Mouse (Mus musculus) gastrocnemius, adult 8-10 months (tissue): Measurements from ENCODE around the gene Slc25a13. TPM values are rescaled to one million over a fixed set of nuclear protein-coding genes. Genes with fewer than 3 reads are reported as not detected.
"Not testable (repeated sequence)": the region's sequence is repeated elsewhere in the genome, so short reads cannot be mapped to it uniquely, and the experiment has no call there.

ENCODE experiments used
- DNase-seq, 2 experiments: peaks; one replicate each; pipeline ENCODE4 v3.0.0; 2022; ENCODE audit warnings: low spot score in 2 of 2
- total RNA-seq, 4 experiments: library from RNA; stranded (reverse); gene quantifications; 2 replicates each; pipeline ENCODE4 v1.2.4; 2022

Slc25a13 gene
- total RNA-seq, 4 experiments from 2014 or later = 0.54 to 1.2 (median 0.79) TPM

DNA sequence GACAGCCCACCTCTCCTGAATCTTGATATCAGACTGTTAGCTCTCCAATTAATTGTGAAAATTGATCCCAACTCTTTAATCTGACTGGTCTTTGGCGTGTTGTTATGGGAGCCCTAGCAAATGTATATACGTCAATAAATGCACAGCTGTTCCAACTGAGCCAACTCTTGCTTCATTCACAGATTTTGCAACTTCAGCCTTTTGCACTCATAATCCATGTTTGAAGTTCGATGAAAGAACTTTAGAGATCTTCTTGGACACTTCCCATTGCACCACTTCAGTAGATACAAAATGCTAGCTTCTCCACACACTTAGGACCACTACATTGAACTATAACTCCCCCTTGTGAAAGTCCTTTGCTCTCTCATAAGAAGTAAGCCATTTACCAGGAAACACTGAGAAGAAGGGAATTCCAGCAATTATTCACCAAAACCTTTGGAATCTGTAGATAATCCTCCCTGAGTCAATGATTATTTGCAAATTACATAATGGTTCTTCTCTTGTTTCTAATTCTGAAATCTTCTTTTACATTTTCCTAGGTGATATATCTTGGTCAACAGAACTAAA lies 11.3 kb downstream of the Slc25a13 start:
- DNase-seq = no peak

DNA sequence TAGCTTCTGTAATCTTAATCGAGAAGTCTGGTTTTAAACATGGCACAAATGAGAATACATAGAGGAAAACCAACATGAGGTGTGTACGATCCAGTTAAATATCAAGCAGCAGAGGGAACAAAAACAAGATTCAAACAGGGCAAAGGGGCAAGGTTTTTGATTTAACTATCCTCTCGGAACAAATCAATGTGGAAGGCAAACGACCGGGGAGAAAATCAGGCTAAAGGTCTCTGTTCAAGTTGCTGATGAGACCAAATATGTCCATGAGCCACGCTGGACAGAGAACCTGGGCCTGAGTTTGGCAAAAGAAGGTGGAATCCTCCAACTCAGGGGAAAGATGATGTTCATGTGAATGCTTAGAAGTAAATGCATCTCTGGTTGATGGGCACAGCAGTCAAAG lies 14.5 kb downstream of the Slc25a13 start:
- no peak for DNase-seq

DNA sequence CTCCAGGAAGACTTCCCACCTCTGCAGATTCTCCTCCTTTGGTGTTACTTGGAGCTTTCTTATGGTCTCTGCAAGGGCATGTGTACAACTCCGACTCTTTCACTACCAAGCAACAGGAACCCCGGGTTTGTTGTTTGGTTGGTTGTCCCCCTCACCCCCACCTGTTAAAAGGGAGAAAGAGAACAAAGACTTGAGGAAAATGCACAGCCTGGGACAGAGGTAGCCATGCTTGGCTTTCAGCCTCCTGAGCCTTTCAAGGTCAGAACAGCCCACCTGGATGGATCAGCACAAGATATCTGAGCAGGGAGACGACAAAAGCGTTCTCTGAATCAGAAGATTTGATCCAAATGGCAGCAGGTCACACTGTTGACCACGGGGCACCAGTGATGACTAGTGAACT lies 15.0 kb downstream of the Slc25a13 start:
- DNase-seq = no peak

DNA sequence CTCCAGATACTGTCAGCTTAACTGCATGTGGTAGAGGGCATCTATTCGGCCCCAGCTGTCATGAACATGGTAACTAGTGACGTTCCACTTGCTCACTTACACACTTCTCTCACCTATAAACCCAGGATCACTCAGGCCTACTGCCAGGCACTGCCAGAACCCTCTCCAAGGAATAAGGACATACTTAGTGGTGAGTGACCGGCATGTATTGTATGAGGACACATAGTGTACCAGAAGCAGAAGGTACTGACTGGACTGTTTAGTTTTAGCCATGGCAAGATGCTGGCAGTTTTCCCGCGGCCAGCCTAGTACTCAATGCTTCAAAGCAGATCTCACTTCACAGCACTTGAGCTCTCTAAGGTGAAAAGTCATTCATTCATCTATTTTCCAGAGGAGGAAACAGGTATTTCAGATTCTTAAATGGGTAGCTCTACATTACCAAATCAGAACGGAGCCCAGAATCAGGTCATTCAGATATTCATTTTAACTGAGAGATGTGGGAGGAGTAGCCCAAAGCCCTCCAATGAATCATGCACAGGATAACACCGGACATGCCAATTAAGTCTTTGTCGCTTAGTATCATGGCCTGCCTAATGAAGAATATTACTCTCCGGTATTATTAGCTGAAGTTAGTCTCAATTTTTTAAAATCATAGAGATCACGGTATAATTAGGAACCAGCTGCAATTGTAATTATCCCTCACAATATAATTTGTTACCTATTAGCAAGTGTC lies 17.7 kb downstream of the Slc25a13 start:
- DNase-seq = no peak

DNA sequence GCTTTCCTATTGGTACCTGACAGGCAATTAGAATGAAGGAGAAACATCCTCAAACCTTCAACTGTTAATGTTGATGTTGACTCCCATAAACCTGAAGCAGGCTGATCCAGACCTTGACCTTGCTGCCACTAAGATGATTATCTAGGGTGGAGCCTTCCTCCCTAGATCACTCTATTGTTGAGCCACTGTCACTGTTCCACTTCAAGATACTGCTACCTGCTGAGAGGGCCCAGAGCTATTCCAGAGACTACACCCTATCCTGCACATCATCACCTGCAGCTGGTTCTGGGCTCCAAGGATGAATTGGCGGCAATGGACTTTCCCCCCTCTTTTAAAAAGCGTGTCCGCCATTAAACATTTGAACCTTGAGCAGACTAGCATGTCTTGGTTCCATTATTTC lies 18.9 kb downstream of the Slc25a13 start:
- DNase-seq = not testable (repeated sequence)

DNA sequence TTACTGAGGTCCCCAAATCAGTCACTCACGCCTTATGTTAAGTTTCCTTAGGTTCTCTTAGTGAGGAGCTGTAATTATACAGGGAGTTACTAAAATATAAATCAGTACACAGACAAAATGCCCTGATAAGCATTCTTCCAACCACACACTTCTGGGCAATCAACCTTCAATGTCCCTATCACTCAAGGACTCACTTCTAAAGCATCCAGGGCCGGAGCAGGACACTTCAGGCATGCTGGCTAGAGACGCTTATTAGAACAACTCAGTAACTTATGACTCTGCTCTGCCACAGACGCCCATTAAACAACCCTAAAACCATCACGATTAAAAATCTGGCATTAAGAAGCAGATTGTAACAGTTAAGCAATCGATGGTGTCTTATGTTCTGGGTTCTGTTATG lies 19.6 kb downstream of the Slc25a13 start:
- no peak for DNase-seq

DNA sequence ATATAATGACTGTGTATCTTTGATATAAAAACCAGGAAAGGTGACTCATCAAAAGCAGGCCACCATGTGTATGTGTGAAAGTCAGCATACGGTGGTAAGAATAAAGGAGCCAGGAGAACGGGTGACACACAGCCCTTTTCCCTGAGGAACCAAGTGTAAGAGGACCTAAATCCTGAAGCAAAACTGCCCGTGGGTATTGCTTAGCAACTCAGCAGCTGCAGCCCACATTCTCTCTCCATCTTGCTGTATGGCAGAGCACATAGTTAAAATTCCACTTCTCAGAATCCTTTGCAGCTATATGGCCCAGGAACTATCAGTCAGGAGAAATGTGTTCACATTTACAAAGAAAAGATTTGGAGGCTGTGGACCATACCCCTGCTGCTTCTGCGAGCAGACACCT lies 20.4 kb downstream of the Slc25a13 start:
- no peak for DNase-seq

DNA sequence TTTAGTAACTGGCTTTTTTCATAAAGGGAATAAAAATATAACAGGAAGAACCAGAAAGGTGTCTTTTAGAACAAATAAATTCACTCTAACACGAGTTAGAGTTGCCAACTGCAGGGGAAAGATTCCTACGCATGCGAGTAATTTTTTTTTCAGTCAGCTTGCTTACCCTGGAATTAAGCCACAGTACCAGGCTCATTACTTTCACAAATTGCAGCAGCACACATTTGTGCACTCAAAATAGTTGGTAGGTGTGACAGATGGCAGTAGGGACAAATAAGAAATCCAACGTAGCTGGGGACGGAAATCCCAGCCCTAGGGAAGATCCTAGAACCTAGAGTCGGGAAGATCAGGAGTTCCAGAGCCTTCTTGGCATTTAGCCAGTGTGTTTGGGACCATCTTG lies 22.1 kb downstream of the Slc25a13 start:
- DNase-seq = no peak

DNA sequence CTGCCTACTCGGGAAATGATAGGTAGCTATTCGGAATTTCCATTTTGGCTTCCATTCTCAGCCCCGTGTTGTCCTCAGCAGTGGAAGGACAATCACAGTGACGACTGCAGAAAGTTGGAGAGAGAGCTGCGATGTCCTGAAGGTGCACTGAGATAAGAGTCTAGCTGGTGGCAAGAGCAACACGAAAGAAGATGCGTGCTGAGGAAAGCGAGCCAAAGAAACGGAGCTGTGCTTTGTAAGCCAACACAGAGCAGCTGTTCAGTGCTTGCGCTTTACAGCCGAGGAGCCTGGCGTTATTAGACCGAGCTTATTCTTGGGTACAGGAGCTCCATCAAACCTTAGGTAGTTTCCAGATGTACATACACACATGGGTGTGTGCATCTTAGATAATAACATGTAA lies 23.1 kb downstream of the Slc25a13 start:
- no peak for DNase-seq

DNA sequence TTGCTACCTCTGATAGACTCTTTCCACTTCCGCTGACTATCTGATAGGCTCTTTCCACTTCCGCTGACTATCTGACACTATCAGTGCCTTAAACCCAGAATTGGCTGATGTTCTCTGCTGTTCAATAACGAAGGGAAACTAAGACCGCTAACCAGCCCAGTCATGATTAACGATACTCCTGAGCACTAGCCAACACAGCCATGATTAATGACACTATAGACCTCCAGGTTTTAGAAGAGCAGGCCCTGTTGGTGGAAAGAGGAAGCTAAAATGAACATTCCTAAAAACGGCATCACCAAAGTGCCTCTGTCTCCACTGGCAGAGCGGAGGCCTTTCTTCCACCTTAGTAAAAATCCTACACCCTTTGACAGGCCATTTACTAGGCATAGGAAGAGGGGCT lies 24.6 kb downstream of the Slc25a13 start:
- DNase-seq = no peak

DNA sequence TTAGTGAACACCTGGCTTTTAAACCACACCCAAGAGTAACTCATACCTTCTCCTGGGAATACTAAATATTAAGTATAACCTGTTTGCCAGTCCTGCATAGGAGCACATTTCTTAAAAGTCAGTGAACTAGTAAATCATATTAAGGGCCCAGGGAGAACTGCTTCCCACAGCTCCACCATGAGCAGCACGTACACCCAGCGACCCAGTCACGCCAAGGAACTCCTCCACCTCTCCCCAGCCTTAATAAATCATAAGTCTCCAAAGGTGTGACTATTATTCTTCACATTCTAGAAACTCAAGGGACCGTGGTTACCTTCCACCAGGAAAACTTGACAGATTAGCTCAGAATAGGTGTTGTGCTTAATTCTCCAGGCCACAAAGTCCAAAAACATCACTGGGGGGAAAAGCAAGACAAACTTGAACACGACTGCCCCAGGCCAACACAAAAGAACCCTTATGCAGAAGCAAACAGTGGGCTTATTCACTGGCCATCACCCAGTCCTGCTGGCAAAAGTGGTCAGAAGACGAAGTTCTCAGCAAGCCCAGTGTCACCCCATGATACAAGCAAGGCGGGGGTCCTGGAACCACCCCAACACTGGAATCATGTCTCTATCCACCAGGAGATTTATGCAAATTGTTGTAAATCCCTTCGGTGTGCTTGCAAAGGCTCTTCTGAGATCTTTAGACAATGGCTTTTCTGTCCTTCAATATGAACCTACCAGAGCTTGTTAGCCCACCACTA lies 25.2 kb downstream of the Slc25a13 start:
- no peak for DNase-seq

DNA sequence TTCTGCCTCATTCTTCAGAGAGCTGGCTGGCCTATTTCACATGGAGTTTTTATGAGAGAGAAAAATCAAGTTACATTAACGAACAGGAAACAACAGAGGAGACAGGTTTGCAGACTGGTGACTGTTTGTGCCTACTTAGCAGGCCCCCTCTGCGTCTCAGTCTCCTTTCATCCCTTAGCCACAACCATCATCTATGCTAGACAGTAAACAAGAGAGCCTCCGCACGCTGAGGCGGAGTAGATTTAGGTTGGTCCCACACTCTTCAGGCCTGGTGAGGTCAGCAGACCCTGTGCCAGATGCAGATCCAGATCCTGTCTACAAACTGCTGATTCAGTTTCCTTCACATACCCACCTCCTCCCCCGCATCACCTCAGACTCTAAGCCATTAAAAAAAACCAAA lies 28.0 kb downstream of the Slc25a13 start:
- DNase-seq = no peak

DNA sequence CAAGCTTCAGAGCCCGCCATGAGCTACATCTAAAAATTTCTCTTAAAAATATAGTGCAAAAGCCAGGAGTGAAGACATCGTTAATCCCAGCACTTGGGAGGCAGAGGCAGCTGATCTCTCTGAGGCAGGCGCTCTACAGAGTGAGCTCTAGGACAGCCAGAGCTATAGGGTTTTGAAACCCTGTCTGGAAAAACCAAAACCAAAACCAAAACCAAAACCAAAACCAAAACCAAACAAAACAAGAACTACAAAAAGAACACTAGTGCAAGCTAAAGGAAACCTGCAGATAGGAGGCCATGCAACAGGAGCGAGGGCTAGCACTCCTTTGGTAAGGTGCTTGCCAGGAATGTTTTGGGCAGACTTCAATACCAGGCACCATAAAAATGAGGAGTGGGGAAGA lies 30.5 kb downstream of the Slc25a13 start:
- DNase-seq = no peak

DNA sequence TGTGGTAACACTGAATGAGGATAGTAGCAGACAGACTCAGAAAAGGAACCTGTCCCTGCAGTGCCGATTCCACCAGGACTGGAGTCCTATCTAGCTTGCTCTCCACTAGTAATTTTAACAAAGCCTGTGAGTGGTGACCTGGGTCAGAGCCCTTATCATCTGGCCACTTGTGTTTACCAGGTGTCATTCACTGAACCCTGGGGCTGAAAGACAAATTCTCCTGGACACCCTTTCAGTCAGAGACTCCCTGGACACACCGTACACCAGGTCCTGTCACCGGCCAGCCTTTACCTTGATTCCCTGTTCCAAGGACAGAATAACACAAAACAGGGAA lies 31.3 kb downstream of the Slc25a13 start:
- no peak for DNase-seq

DNA sequence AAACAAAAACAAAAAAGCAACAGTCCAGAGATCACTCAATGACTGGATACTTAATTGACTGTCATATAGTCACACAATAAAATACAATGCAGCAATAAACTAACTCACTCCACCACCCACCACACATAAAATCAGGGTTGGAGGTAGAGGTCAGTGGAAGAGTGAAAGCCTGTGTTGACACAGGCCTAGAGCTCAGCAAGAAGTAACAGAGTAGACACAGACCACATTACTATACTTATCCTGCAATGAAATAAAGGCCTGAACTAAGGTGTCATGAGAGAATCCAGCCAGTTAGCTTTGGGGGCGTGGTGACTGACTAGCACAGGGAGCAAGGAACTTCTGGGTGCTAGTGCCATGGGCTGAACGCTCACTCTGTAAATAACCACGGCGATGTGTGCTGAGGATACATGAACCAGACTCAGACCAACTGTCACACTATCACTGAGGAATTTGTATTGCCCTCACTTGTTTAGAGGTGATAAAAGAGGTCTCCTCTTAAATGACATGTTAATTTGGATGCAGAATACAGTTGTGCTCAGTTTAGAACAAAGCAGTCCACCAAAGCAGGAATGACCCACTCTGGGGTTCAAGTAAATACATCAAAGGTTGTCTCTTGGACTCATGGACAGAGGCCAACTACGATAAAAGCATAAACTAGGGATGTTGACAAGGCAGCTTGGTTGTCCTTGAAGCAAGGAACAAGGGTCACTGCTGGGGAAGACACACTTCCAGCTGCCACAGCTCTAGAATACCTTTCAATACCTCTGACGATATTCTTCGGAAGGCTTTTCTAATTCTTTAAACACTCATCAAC lies 31.8 kb downstream of the Slc25a13 start:
- no peak for DNase-seq

DNA sequence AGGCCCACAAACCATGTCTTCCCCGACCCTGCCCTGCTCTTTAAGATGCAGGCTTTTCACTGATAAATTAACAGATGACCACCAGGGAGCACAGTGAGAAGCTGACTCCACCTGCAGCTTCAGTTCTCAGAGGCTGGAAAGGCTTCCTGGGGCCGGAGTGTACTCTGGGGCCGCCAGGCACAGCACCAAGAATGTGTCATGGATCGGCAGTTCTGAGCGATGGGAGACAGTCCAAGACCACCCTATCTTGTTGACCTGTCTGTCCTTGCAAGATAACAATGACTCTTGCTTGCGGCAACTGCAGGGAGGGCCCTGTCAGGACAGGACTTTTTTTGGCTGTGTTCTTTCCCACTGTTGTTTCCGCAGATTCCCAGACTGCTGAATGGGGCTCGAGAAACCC lies 33.4 kb downstream of the Slc25a13 start:
- DNase-seq = no peak

DNA sequence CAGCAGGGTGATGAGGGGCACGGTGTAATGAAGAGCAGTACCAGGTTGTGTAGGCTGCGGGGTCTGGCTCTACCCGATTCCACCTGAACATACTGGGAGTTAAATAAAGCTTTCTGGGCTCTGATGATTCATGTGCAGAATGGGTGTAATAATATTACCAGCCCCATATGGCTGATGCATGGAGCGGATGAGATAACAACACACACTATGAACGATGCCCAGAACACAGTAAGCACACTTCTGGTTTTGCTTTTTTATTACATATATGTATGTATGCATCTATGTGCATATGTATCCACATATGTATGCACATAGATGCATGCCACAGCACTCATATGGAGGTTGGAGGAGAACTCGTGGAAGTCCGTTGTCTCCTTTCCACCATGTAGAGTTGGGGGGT lies 34.8 kb downstream of the Slc25a13 start:
- no peak for DNase-seq

DNA sequence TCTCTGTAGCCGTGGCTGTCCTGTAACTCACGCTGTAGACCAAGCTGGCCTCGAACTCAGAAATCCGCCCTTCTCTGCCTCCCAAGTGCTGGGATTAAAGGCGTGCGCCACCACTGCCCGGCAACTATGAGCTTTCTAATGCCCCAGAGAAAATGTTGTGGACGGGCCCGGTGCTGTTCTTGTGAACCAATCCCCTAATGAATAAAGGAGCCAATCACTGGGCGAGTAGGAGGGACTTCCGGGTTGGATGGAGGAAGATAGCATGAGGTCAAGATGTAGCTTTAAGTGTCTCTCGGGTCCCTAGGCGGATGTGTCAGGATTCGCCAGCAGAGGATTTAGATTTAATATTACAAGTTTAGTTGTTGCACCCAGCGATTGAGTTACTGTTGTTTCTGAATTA lies 38.6 kb downstream of the Slc25a13 start:
- DNase-seq = not testable (repeated sequence)

DNA sequence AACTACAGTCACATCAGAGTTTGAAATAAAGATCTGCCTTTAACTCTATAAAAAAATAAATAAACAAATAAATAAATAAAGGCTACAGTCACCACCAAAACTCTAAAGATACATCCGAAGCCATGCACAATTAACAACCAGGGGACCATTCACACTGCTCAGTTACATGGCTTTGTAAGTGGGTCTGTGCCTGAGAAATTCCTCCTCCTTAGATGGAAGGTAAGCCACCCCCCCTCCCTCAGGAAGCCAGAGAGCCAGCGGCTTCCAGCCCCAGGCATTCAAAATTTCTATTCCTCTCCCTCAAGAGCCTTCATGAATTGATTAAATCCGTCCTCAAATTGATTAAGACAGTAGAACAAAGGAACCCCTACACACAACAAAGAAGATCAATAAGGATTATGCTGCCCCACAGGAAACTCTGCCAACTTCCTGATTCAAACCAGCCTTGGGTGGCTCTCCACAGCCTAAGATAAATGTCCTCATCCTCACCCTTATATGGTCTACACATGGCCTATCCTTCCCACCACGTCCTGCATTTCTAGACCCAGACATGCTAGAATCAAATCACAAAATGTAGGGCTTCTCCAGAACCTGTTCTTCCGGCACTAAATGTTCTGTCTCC lies 41.5 kb downstream of the Slc25a13 start:
- no peak for DNase-seq

DNA sequence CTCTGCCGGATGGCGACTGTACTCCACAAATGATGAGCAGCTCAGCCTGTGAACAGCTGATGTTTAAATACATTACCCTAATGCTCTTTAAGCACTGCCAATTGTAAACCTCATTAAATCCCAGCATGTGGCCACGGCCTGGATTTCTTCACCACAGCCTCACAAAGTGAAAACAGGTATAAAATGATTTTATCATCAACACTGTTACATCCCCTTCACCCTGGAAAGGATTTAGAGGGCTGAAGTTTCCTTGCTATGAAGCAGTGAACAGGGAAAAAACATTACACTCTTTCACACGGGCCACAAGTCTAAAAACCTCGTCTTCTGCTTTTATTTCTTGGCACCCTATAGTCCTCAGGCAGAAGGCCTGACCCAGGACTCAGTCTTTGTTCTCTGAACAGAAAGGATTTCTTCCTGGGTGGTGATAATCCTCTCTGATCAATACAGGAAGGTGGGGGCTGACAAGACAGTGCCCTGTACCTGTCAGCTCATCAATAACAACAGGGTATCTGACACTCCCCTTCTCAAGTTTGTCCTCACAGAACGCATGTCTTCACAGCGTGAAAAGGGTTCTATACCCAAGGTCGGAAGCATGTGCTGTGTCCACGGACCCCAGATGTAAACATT lies 42.9 kb downstream of the Slc25a13 start:
- DNase-seq = no peak
